Mouse (Mus musculus): Measurements from ENCODE around the gene Bcr.

- TF ChIP-seq POLR2A (IDR thresholded peaks at IDR 0.05; ENCODE audit: control insufficient read depth, extremely low read depth, insufficient read depth, low read length, poor library complexity) (no peak), CTCF (IDR thresholded peaks at IDR 0.05; ENCODE audit: borderline replicate concordance, control insufficient read depth, extremely low read depth, insufficient read depth, low read length, poor library complexity) (no peak)
Measured at GRCm38 (mm10) chr10:75056255-75056654, 4.1 kb upstream of the Bcr start.
